Mouse (Mus musculus): ENCODE measurements around the gene Ngef. TPM values are rescaled to one million over a fixed set of nuclear protein-coding genes. Genes with fewer than 3 reads are reported as not detected.

The Ngef gene
- 8.4 and 8.9 TPM in 2 replicates for polyA plus RNA-seq (2015; fragmentation: Nextera tagmentation; extraction: Ambion mirVana)

GRCm38 (mm10) chr1:87573800-87574215 is at the start of gene Ngef:
Gene Ngef (minus strand): TSS chr1:87573870.
- H3K27me3 ChIP-seq, result peaks cover 5% of the 10 kb centered on the region; the same call in 1 of the 2 replicates
- H3K9me3 ChIP-seq, result peaks cover 5% of the 10 kb centered on the region; the same call in 1 of the 2 replicates
- no peak within 1 kb of the TSS for H3K9ac ChIP-seq
- no peaks in the 10 kb centered on the region for H3K36me3 ChIP-seq
- H3K4me2 ChIP-seq, result no peak within 1 kb of the TSS
- H3K4me1 ChIP-seq (replicated peaks), result peaks cover 22% of the 10 kb centered on the region
- H3K27ac ChIP-seq (replicated peaks), result peak within 1 kb of the TSS; percentile 74
- WGBS, result 73% methylated on average over 6 of the region's 6 CpGs
- no peak within 1 kb of the TSS for H3K4me3 ChIP-seq
- peak; percentile 37; the same call in 1 of the 2 replicates for ATAC-seq (ENCODE audit: low read depth)

- no peak overlapping the region for H3K9ac ChIP-seq
- H3K4me2 ChIP-seq, result no peak overlapping the region
- H3K27me3 ChIP-seq, result no peaks in the 10 kb centered on the region
- no peak overlapping the region for H3K27ac ChIP-seq (replicated peaks)
- H3K4me3 ChIP-seq, result no peak overlapping the region
- no peaks in the 10 kb centered on the region for H3K36me3 ChIP-seq
- no peak for ATAC-seq (ENCODE audit: low read depth)
- H3K4me1 ChIP-seq (replicated peaks), result no peaks in the 10 kb centered on the region
- WGBS, result 71% methylated on average over 3 of the region's 3 CpGs
- no peaks in the 10 kb centered on the region for H3K9me3 ChIP-seq
These were observed 48.2 kb upstream of the Ngef start for GRCm38 (mm10) chr1:87621858-87622279.

- Histone ChIP-seq H3K27me3 (no peaks in the 10 kb centered on the region), H3K9ac (no peak overlapping the region), H3K4me3 (peak overlapping the region; percentile 13; the same call in 1 of the 2 replicates), H3K4me1 (replicated peaks) (no peaks in the 10 kb centered on the region), H3K4me2 (peak overlapping the region; percentile 13; the same call in 1 of the 2 replicates), H3K9me3 (no peaks in the 10 kb centered on the region), H3K27ac (replicated peaks) (no peak overlapping the region), H3K36me3 (no peaks in the 10 kb centered on the region)
- 90% methylated on average over 9 of the region's 9 CpGs for WGBS
- no peak for ATAC-seq (ENCODE audit: low read depth)
These were observed 47.6 kb upstream of the Ngef start for GRCm38 (mm10) chr1:87621146-87621857.

- H3K27ac ChIP-seq (replicated peaks), result 0 out of 2 replicates have a peak overlapping the region, but pooled peaks have one; percentile 29
- H3K27me3 ChIP-seq, result no peaks in the 10 kb centered on the region
- no peaks in the 10 kb centered on the region for H3K36me3 ChIP-seq
- 80% methylated on average over 6 of the region's 6 CpGs for WGBS
- no peak overlapping the region for H3K9ac ChIP-seq
- ATAC-seq (ENCODE audit: low read depth), result no peak
- no peaks in the 10 kb centered on the region for H3K9me3 ChIP-seq
- peak overlapping the region; percentile 13 for H3K4me3 ChIP-seq
- no peaks in the 10 kb centered on the region for H3K4me1 ChIP-seq (replicated peaks)
- peak overlapping the region; percentile 13; the same call in 1 of the 2 replicates for H3K4me2 ChIP-seq
These were observed 47.0 kb upstream of the Ngef start for GRCm38 (mm10) chr1:87620693-87621092.

GRCm38 (mm10) chr1:87620211-87620668 is 46.6 kb upstream of the Ngef start, which contains the start of gene Inpp5d:
Gene Inpp5d (plus strand): TSS chr1:87620312.
- WGBS, result 84% methylated on average over 12 of the region's 12 CpGs
- Histone ChIP-seq H3K4me1 (replicated peaks) (no peaks in the 10 kb centered on the region), H3K27ac (replicated peaks) (0 out of 2 replicates have a peak within 1 kb of the TSS, but pooled peaks have one; percentile 29), H3K9ac (no peak within 1 kb of the TSS), H3K4me2 (peak within 1 kb of the TSS; percentile 13; the same call in 1 of the 2 replicates), H3K9me3 (no peaks in the 10 kb centered on the region), H3K27me3 (no peaks in the 10 kb centered on the region), H3K4me3 (peak within 1 kb of the TSS; percentile 13), H3K36me3 (no peaks in the 10 kb centered on the region)
- ATAC-seq (ENCODE audit: low read depth), result no peak

GRCm38 (mm10) chr1:87614576-87615295 is 41.1 kb upstream of the Ngef start:
- Histone ChIP-seq H3K4me3 (no peak overlapping the region), H3K36me3 (no peaks in the 10 kb centered on the region), H3K27ac (replicated peaks) (no peak overlapping the region), H3K9ac (no peak overlapping the region), H3K9me3 (no peaks in the 10 kb centered on the region), H3K4me2 (no peak overlapping the region), H3K4me1 (replicated peaks) (no peaks in the 10 kb centered on the region), H3K27me3 (no peaks in the 10 kb centered on the region)
- 85% methylated on average over 2 of the region's 2 CpGs for WGBS
- ATAC-seq (ENCODE audit: low read depth), result no peak

- Histone ChIP-seq H3K4me2 (no peak overlapping the region), H3K27ac (replicated peaks) (no peak overlapping the region), H3K36me3 (no peaks in the 10 kb centered on the region), H3K9me3 (no peaks in the 10 kb centered on the region), H3K9ac (no peak overlapping the region), H3K4me3 (no peak overlapping the region), H3K4me1 (replicated peaks) (no peaks in the 10 kb centered on the region), H3K27me3 (no peaks in the 10 kb centered on the region)
- no peak for ATAC-seq (ENCODE audit: low read depth)
- 30% methylated on average over 7 of the region's 7 CpGs for WGBS
These were observed 34.9 kb upstream of the Ngef start for GRCm38 (mm10) chr1:87608416-87609046.

- ATAC-seq (ENCODE audit: low read depth), result no peak
- H3K27ac ChIP-seq (replicated peaks), result no peak overlapping the region
These were observed 33.9 kb upstream of the Ngef start for GRCm38 (mm10) chr1:87607385-87608091.

GRCm38 (mm10) chr1:87605296-87605695 is 31.6 kb upstream of the Ngef start:
- Histone ChIP-seq H3K27ac (replicated peaks) (no peak overlapping the region), H3K4me2 (no peak overlapping the region), H3K36me3 (no peaks in the 10 kb centered on the region), H3K9me3 (no peaks in the 10 kb centered on the region), H3K4me3 (no peak overlapping the region), H3K4me1 (replicated peaks) (no peaks in the 10 kb centered on the region), H3K27me3 (no peaks in the 10 kb centered on the region), H3K9ac (no peak overlapping the region)
- no peak for ATAC-seq (ENCODE audit: low read depth)
- 87% methylated on average over 2 of the region's 2 CpGs for WGBS

More at GRCm38 (mm10) chr1:87607385-87608091, 33.9 kb upstream of the Ngef start:
- Histone ChIP-seq H3K9ac (no peak overlapping the region), H3K4me2 (no peak overlapping the region), H3K4me3 (no peak overlapping the region), H3K9me3 (no peaks in the 10 kb centered on the region), H3K4me1 (replicated peaks) (no peaks in the 10 kb centered on the region), H3K36me3 (no peaks in the 10 kb centered on the region), H3K27me3 (no peaks in the 10 kb centered on the region)
- WGBS, result 80% methylated on average over 21 of the region's 21 CpGs

GRCm38 (mm10) chr1:87603389-87603788 is 29.7 kb upstream of the Ngef start:
- H3K27me3 ChIP-seq, result no peaks in the 10 kb centered on the region
- H3K27ac ChIP-seq (replicated peaks), result no peak overlapping the region
- no peaks in the 10 kb centered on the region for H3K4me1 ChIP-seq (replicated peaks)
- no peaks in the 10 kb centered on the region for H3K36me3 ChIP-seq
- no peak for ATAC-seq (ENCODE audit: low read depth)
- no peak overlapping the region for H3K4me2 ChIP-seq
- no peak overlapping the region for H3K9ac ChIP-seq
- H3K4me3 ChIP-seq, result no peak overlapping the region
- WGBS, result 84% methylated on average over 5 of the region's 5 CpGs
- H3K9me3 ChIP-seq, result no peaks in the 10 kb centered on the region

- ATAC-seq (ENCODE audit: low read depth), result no peak
- Histone ChIP-seq H3K27me3 (no peaks in the 10 kb centered on the region), H3K4me3 (no peak overlapping the region), H3K4me1 (replicated peaks) (no peaks in the 10 kb centered on the region), H3K27ac (replicated peaks) (no peak overlapping the region), H3K9ac (no peak overlapping the region), H3K9me3 (no peaks in the 10 kb centered on the region), H3K4me2 (no peak overlapping the region), H3K36me3 (no peaks in the 10 kb centered on the region)
- WGBS, result 78% methylated on average over 2 of the region's 2 CpGs
These were observed 28.1 kb upstream of the Ngef start for GRCm38 (mm10) chr1:87601801-87602200.

Measured in neural tube, embryonic 13.5 days (tissue).